Mouse (Mus musculus) heart, embryonic 14.5 days (tissue): ENCODE measurements around the gene Bcat1. TPM values are rescaled to one million over a fixed set of nuclear protein-coding genes. Genes with fewer than 3 reads are reported as not detected.

ENCODE experiments used
- ATAC-seq: fragments of 200-750 bp; cut with Nextera tagmentation; 2 replicates; pipeline ENCODE4 v1.8.0; 2017; ENCODE audit warnings: low read depth, moderate TSS enrichment; ENCODE audit not compliant: insufficient number of reproducible peaks, insufficient read depth, low FRiP score
- H3K27ac ChIP-seq, 2 experiments: fragments of 200-500 bp in 1 of 2; fragments of 300-500 bp in 1 of 2; sonication (generic) in 1 of 2; replicated peaks in 1 of 2; 2 replicates each; pipeline ENCODE4 v1.5.1; 2012 to 2014; ENCODE audit warnings: low read depth in 2 of 2, low read length in 2 of 2, control low read depth in 1 of 2, mild to moderate bottlenecking in 1 of 2, mixed read lengths in 1 of 2; ENCODE audit not compliant: control insufficient read depth in 1 of 2, insufficient read depth in 1 of 2
- H3K27me3 ChIP-seq: fragments of 300-500 bp; sonication (generic); 2 replicates; pipeline ENCODE4 v1.6.1; 2014; ENCODE audit warnings: mild to moderate bottlenecking, low read length, control low read depth; ENCODE audit not compliant: control insufficient read depth, insufficient read depth
- H3K36me3 ChIP-seq: fragments of 300-500 bp; sonication (generic); 2 replicates; pipeline ENCODE4 v1.6.1; 2014; ENCODE audit warnings: mild to moderate bottlenecking, control low read depth, low read length, mixed read lengths; ENCODE audit not compliant: control insufficient read depth, insufficient read depth
- H3K4me1 ChIP-seq, 2 experiments: fragments of 200-500 bp in 1 of 2; fragments of 300-500 bp in 1 of 2; sonication (generic) in 1 of 2; 2 replicates each; pipeline ENCODE4 v1.6.1; 2012 to 2014; ENCODE audit warnings: low read length in 2 of 2, control low read depth in 1 of 2, mixed read lengths in 1 of 2; ENCODE audit not compliant: control insufficient read depth in 2 of 2, insufficient read depth in 2 of 2
- H3K4me2 ChIP-seq: fragments of 300-500 bp; sonication (generic); 2 replicates; pipeline ENCODE4 v1.6.1; 2014; ENCODE audit warnings: mild to moderate bottlenecking, low read length
- H3K4me3 ChIP-seq, 2 experiments: fragments of 200-500 bp in 1 of 2; fragments of 300-500 bp in 1 of 2; sonication (generic) in 1 of 2; 2 replicates each; pipeline ENCODE4 v1.5.1; 2012 to 2014; ENCODE audit warnings: low read length in 2 of 2, mild to moderate bottlenecking in 2 of 2, control low read depth in 1 of 2, low read depth in 1 of 2, moderate library complexity in 1 of 2; ENCODE audit not compliant: control insufficient read depth in 1 of 2, insufficient read depth in 1 of 2
- H3K9ac ChIP-seq: fragments of 300-500 bp; sonication (generic); 2 replicates; pipeline ENCODE4 v1.6.1; 2014; ENCODE audit warnings: mild to moderate bottlenecking, low read length
- H3K9me3 ChIP-seq: fragments of 300-500 bp; sonication (generic); 2 replicates; pipeline ENCODE4 v1.6.1; 2016; ENCODE audit warnings: low read length, control low read depth; ENCODE audit not compliant: control insufficient read depth
- WGBS: fragments of 180-500 bp; shearing (Covaris S2); extraction: QIAGEN DNeasy Blood & Tissue Kit; methylation state at CpG from one replicate; pipeline ENCODE4 v1.1.7; 2014; 5-methylcytosine and 5-hydroxymethylcytosine counted together
- polyA plus RNA-seq: library from polyadenylated mRNA; unstranded; fragments of >200 nt; fragmentation: Nextera tagmentation; extraction: Ambion mirVana; gene quantifications from 2 replicates; pipeline ENCODE4 v1.2.1, GENCODE M21; 2014

The Bcat1 gene
- polyA plus RNA-seq, 1 experiment from 2014 or later: 6.2 TPM

- H3K4me1 ChIP-seq: peaks cover 7 to 10% of the 10 kb centered on the region in 2 experiments; a peak in 2 of 4 replicates
- WGBS: 23% methylated on average over 9 of the region's 9 CpGs
- no peak for ATAC-seq
- no peaks in the 10 kb centered on the region for H3K36me3 ChIP-seq
- H3K9me3 ChIP-seq: no peaks in the 10 kb centered on the region
- H3K27me3 ChIP-seq: peaks cover 25% of the 10 kb centered on the region
- no peak overlapping the region for H3K9ac ChIP-seq
- peak overlapping the region in 1 of 2 experiments; percentile 32; a peak in 2 of 4 replicates for H3K4me3 ChIP-seq
- no peak overlapping the region for H3K27ac ChIP-seq
- peak overlapping the region; percentile 86 for H3K4me2 ChIP-seq
Observed at GRCm38 (mm10) chr6:145076286-145076685, 302 bp upstream of the Bcat1 start.

- H3K9ac ChIP-seq: peak overlapping the region; percentile 3
- peaks cover 25% of the 10 kb centered on the region for H3K27me3 ChIP-seq
- H3K4me2 ChIP-seq: peak overlapping the region; percentile 86
- ATAC-seq: no peak
- peak overlapping the region; percentile 32 to 52 for H3K4me3 ChIP-seq
- H3K36me3 ChIP-seq: no peaks in the 10 kb centered on the region
- peaks cover 7 to 10% of the 10 kb centered on the region in 2 experiments; a peak in 2 of 4 replicates for H3K4me1 ChIP-seq
- no peak overlapping the region for H3K27ac ChIP-seq
- WGBS: 2% methylated on average over 20 of the region's 20 CpGs
- H3K9me3 ChIP-seq: no peaks in the 10 kb centered on the region
Observed at GRCm38 (mm10) chr6:145075088-145075547, 866 bp downstream of the Bcat1 start.

GRCm38 (mm10) chr6:145074461-145074860 is 1.5 kb downstream of the Bcat1 start:
- H3K27ac ChIP-seq: no peak overlapping the region
- 0 out of 2 replicates have a peak overlapping the region, but pooled peaks have one; percentile 86 for H3K4me2 ChIP-seq
- H3K9ac ChIP-seq: no peak overlapping the region

DNA sequence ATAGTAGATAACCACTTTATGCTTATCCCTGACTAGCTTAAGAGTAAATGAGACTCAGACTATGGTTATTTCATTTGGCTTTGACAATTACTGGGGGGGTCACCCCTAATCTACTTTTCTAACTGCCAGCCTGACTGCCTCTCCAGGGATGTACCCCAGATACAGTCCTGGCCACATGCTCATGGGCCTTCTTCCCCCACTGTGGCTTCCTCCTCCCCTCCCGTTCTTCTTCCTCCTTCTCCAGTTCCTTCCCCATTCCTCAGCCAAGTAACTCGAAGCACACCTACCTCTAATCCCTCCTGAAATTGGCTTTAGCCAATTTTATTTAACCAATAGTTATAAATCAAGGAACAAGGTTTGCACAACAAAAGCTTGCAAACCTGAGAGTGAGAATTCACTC is 6.1 kb downstream of the Bcat1 start:
- 88% methylated on average over 2 of the region's 2 CpGs for WGBS
- no peaks in the 10 kb centered on the region for H3K36me3 ChIP-seq
- H3K4me1 ChIP-seq: peaks cover under 1% of the 10 kb centered on the region in 2 experiments; a peak in 1 of 4 replicates
- no peak overlapping the region for H3K4me3 ChIP-seq
- no peak overlapping the region for H3K27ac ChIP-seq
- H3K27me3 ChIP-seq: peaks cover 8% of the 10 kb centered on the region
- ATAC-seq: no peak
- no peak overlapping the region for H3K4me2 ChIP-seq
- no peak overlapping the region for H3K9ac ChIP-seq
- no peaks in the 10 kb centered on the region for H3K9me3 ChIP-seq

More at GRCm38 (mm10) chr6:145074461-145074860, 1.5 kb downstream of the Bcat1 start:
- H3K36me3 ChIP-seq: no peaks in the 10 kb centered on the region
- H3K4me3 ChIP-seq: no peak overlapping the region
- H3K9me3 ChIP-seq: no peaks in the 10 kb centered on the region
- peaks cover 25% of the 10 kb centered on the region for H3K27me3 ChIP-seq
- H3K4me1 ChIP-seq: peaks cover 7 to 10% of the 10 kb centered on the region in 2 experiments; a peak in 2 of 4 replicates
- ATAC-seq: no peak

- H3K9me3 ChIP-seq: no peaks in the 10 kb centered on the region
- no peak overlapping the region for H3K27ac ChIP-seq
- peaks cover 5% of the 10 kb centered on the region for H3K27me3 ChIP-seq
- H3K4me2 ChIP-seq: no peak overlapping the region
- no peak for ATAC-seq
- H3K36me3 ChIP-seq: no peaks in the 10 kb centered on the region
- H3K4me3 ChIP-seq: no peak overlapping the region
- no peak overlapping the region for H3K9ac ChIP-seq
- 88% methylated on average over 7 of the region's 7 CpGs for WGBS
- H3K4me1 ChIP-seq: no peaks in the 10 kb centered on the region
Observed at GRCm38 (mm10) chr6:145069397-145069796, 6.6 kb downstream of the Bcat1 start.

GRCm38 (mm10) chr6:145067679-145068078 is 8.3 kb downstream of the Bcat1 start:
- no peak for ATAC-seq
- Histone ChIP-seq H3K4me3 (no peak overlapping the region), H3K4me1 (no peaks in the 10 kb centered on the region), H3K27me3 (no peaks in the 10 kb centered on the region), H3K9me3 (no peaks in the 10 kb centered on the region), H3K4me2 (no peak overlapping the region), H3K9ac (no peak overlapping the region), H3K36me3 (no peaks in the 10 kb centered on the region), H3K27ac (no peak overlapping the region)
- 53% methylated on average over 8 of the region's 8 CpGs for WGBS

DNA sequence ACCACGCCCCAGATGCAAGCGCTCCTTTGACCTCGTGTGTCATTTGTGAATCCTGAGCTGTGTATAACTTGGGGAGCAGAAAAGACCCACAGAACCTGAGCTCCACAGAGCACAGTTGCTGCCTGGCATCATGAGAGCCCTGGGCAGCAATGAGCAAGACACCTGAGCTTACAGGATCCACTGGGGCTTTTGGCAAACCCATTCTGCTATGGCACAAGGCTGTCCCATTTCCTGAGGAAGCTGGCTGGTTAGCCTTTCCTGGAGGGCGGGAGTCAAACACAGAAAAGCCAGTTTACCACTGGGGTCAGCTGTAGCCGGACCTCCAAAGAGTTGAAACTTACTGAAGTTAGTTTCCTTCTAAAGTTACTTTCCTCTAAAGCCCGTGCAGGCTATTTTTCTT is 9.6 kb downstream of the Bcat1 start:
- Histone ChIP-seq H3K36me3 (no peaks in the 10 kb centered on the region), H3K4me3 (no peak overlapping the region), H3K27ac (no peak overlapping the region), H3K9ac (no peak overlapping the region), H3K4me1 (no peaks in the 10 kb centered on the region), H3K27me3 (no peaks in the 10 kb centered on the region), H3K9me3 (no peaks in the 10 kb centered on the region), H3K4me2 (no peak overlapping the region)
- 83% methylated on average over 6 of the region's 6 CpGs for WGBS
- no peak for ATAC-seq

DNA sequence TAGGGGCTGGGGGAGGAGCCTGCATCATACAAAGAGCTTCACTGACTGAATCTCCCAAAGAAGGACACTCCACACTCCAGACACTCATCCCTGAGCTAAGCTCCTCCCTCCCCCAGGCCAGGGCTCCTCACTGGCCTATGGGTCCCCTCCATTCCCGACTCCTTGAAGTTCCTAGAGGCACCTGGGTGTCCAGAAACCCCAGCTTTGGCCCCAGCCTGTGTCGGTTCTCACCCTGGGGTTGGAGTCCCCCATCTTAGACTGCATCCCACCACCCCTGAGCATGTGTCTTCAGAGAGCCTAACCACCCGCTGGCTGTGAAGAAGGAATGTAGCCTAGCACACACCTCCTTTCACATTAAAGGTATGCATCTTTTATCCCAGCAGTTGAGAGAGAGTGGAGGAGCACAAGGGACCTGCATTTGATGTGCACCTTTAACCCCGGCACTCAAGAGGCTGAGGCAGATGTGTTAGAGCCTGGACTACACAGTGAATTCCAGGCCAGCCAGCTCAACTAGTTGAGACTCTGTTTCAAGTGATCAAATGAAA is 10.6 kb downstream of the Bcat1 start:
- no peak overlapping the region for H3K4me3 ChIP-seq
- 68% methylated on average over 4 of the region's 4 CpGs for WGBS
- no peak overlapping the region for H3K9ac ChIP-seq
- no peak for ATAC-seq
- no peak overlapping the region for H3K4me2 ChIP-seq
- H3K4me1 ChIP-seq: no peaks in the 10 kb centered on the region
- H3K27ac ChIP-seq: no peak overlapping the region
- no peaks in the 10 kb centered on the region for H3K36me3 ChIP-seq
- no peaks in the 10 kb centered on the region for H3K27me3 ChIP-seq
- no peaks in the 10 kb centered on the region for H3K9me3 ChIP-seq
